Comparison of ENCODE assay signal across 7 mouse cellular contexts in the genomic region with DNA sequence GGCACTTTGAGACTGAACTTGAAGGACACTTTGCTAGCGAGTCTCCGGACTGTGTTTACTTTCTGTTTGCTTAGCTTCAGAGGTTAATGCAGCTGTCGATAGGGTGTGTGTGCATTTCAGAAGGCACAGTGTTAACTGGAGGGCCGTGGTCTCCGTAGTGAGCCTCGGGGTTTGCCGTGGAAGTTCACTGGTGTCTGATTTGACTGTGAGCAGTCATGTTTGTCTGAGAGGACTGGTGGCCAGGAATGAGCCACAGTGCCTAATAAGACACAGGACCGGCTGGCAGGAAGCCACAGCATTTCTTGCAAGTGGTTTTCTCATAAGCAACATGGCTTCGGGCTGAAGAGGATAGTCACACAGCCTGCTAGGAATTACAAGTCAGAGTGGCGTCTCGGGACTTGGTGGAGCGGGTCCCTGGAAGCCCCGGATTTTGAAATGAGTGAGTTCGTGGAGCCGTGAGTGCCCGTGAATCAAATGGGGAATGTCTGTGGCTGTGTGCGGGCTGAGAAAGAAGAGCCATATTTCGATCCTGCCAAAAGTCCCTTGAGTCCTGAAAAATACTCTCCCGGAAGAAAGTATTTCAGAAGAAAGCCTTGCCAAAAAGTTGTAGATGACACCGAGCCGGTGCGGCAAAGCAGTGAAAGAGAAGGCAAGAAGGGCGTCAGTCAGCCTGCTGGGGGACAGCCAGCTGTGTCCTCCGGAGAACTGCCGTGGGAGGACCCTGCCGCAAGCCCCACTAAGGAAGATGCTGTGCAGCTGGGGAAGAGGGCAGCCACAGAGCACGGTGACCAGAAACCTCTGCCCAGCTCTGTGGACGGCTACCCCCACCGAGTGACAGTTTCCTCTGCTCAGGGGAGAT.
A peak's percentile ranks its signal among the peaks of the same experiment; 100 is the strongest.
DNase-seq lines count a peak whose midpoint lies in the region; ATAC-seq and TF ChIP-seq lines count a peak whose summit lies in the region.

No protein-coding gene starts in this region.

- no peaks in the 10 kb centered on the region for H3K27me3 ChIP-seq in heart, postnatal 0 days (ENCODE audit: control insufficient read depth, insufficient read depth, low read length)

- 26% methylated on average over 29 of the region's 29 CpGs for WGBS in heart, postnatal 0 days

- peak overlapping the region; percentile 2; the same call in 1 of the 2 replicates for H3K4me3 ChIP-seq in cortical plate, adult 2 months (ENCODE audit: insufficient read depth, low read length)
- H3K4me3 ChIP-seq in heart, postnatal 0 days (ENCODE audit: low read depth, low read length), result peak overlapping the region; percentile 49

- no peak for TF ChIP-seq EP300 in heart, postnatal 0 days (IDR thresholded peaks at IDR 0.05; ENCODE audit: low read depth)

- H3K4me1 ChIP-seq in cortical plate, adult 2 months (ENCODE audit: control insufficient read depth, insufficient read depth, low read length), result peaks cover 7% of the 10 kb centered on the region
- H3K4me1 ChIP-seq in heart, postnatal 0 days (ENCODE audit: control insufficient read depth, insufficient read depth), result peaks cover 43% of the 10 kb centered on the region

- H3K9ac ChIP-seq in heart, postnatal 0 days (replicated peaks; ENCODE audit: low read depth, low read length), result peak overlapping the region; percentile 54

- H3K4me2 ChIP-seq in heart, postnatal 0 days (ENCODE audit: low read depth, low read length), result peak overlapping the region; percentile 63

- TF ChIP-seq POLR2A in cortical plate, adult 2 months (IDR thresholded peaks at IDR 0.05; ENCODE audit: extremely low read depth, insufficient read depth, low read length), result no peak

- no peaks in the 10 kb centered on the region for H3K9me3 ChIP-seq in heart, postnatal 0 days (replicated peaks; ENCODE audit: control insufficient read depth, low read length)

- DNase-seq in B cell, adult 2 months, result peak; percentile 2 to 4
- peak; percentile 64 for DNase-seq in NIH3T3 (ENCODE audit: low read depth)
- DNase-seq in heart, postnatal 0 days (ENCODE audit: low spot score), result peak; percentile 72
- DNase-seq in layer of hippocampus, adult 11-12 months (ENCODE audit: low spot score), result peak; percentile 52
- peak; percentile 82 to 85 for DNase-seq in lung, postnatal 4 days
- DNase-seq in urinary bladder, adult 2 months (ENCODE audit: low spot score), result peak; percentile 60

- peaks cover 9% of the 10 kb centered on the region; the same call in 1 of the 2 replicates for H3K36me3 ChIP-seq in heart, postnatal 0 days (replicated peaks; ENCODE audit: control insufficient read depth, insufficient read depth, low read length)

- no peak overlapping the region for H3K27ac ChIP-seq in cortical plate, adult 2 months (ENCODE audit: insufficient read depth, low read length)
- peak overlapping the region; percentile 92 for H3K27ac ChIP-seq in heart, postnatal 0 days (ENCODE audit: low read depth)

- peak; percentile 50 for ATAC-seq in heart, postnatal 0 days (ENCODE audit: insufficient read depth, low read depth)

- no peak for TF ChIP-seq CTCF in cortical plate, adult 2 months (IDR thresholded peaks at IDR 0.05; ENCODE audit: extremely low read depth, insufficient read depth, low read length)
- TF ChIP-seq CTCF in heart, postnatal 0 days (IDR thresholded peaks at IDR 0.05; ENCODE audit: low read depth), result no peak

Comparison
In these comparisons a context has a peak if more than half of its experiments do, and no peak if none do; other contexts are left out.
1. DNase-seq: peak in every context shown above with its lines; median percentile 84 in lung, postnatal 4 days; 72 in heart, postnatal 0 days; 64 in NIH3T3; 60 in urinary bladder, adult 2 months; 52 in layer of hippocampus, adult 11-12 months; 3 in B cell, adult 2 months.